Mouse (Mus musculus) hindbrain, embryonic 12.5 days (tissue): ENCODE data around the gene Pik3c2b. TPM values are rescaled to one million over a fixed set of nuclear protein-coding genes. Genes with fewer than 3 reads are reported as not detected.

Experiments
- ATAC-seq: fragments of 200-750 bp; cut with Nextera tagmentation; 2 replicates; pipeline ENCODE4 v1.8.0; 2017; ENCODE audit warnings: moderate TSS enrichment; ENCODE audit not compliant: low FRiP score
- H3K27ac ChIP-seq: fragments of 300-500 bp; sonication (generic); 2 replicates; pipeline ENCODE4 v1.5.1; 2016; ENCODE audit warnings: mild to moderate bottlenecking
- H3K27me3 ChIP-seq: fragments of 300-500 bp; sonication (generic); 2 replicates; pipeline ENCODE4 v1.6.1; 2016; ENCODE audit warnings: mild to moderate bottlenecking
- H3K36me3 ChIP-seq: fragments of 300-500 bp; sonication (generic); 2 replicates; pipeline ENCODE4 v1.6.1; 2016; ENCODE audit warnings: mild to moderate bottlenecking
- H3K4me1 ChIP-seq: fragments of 300-500 bp; sonication (generic); 2 replicates; pipeline ENCODE4 v1.6.1; 2016
- H3K4me2 ChIP-seq: fragments of 300-500 bp; sonication (generic); replicated peaks from 2 replicates; pipeline ENCODE4 v1.6.1; 2016; ENCODE audit warnings: mild to moderate bottlenecking
- H3K4me3 ChIP-seq: fragments of 300-500 bp; sonication (generic); 2 replicates; pipeline ENCODE4 v1.5.1; 2016; ENCODE audit warnings: mild to moderate bottlenecking
- H3K9ac ChIP-seq: fragments of 300-500 bp; sonication (generic); 2 replicates; pipeline ENCODE4 v1.6.1; 2016; ENCODE audit warnings: mild to moderate bottlenecking, moderate library complexity
- H3K9me3 ChIP-seq: fragments of 300-500 bp; sonication (generic); replicated peaks from 2 replicates; pipeline ENCODE4 v1.6.1; 2016; ENCODE audit warnings: mild to moderate bottlenecking
- whole genome bisulfite sequencing: fragments of 180-500 bp; shearing (Covaris S2); methylation state at CpG from one replicate; pipeline ENCODE4 v1.1.7; 2016; 5-methylcytosine and 5-hydroxymethylcytosine counted together
- polyA plus RNA-seq: library from polyadenylated mRNA; unstranded; fragments of >200 nt; fragmentation: Nextera tagmentation; extraction: Ambion mirVana; gene quantifications from 2 replicates; pipeline ENCODE4 v1.2.1, GENCODE M21; 2016

Pik3c2b gene
- 17.0 and 19.8 TPM in 2 replicates for polyA plus RNA-seq

DNA sequence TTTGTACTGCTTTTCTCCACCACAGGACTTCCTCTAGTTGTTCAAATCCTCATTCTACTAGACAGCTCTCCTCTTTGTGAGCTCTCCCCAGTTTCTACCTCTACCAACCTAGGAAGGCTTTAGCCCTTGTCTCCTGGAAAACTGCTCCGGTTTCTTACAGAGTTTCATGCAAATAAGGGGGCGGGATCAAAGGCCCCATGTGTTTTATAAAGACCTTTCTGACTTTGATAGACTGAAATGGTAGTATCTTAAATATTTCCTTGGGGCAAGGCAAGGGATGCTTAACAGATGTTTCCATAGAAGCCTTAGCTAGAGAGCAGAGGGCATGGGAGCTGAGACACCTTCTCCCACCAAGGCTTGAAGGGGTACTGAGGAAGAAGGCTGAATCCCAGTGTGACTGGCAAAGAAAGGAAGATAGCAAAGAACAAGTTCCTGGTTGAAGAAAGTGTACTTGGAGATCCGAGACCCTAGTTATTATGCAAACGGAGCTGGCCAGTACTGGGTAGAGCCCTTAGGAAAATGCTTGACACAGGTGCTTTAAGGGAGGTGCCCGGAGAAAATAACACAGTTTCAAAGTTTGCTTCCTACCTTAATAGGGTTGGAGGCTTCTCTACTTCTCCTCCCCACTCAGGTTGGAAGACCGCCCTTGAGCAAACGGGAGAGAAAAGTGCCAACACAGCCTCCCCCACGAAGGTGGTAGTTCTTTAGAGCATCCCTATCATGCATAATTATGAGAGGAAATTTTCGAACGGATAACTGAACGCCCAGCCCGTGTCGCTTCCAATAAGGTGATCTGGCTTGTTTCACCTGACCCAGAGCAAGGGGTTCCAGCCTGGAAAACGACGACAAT is at the start of gene Pik3c2b:
TSS of gene Pik3c2b (plus strand) at position 657 of the 850 bp plus-strand sequence.
- Histone ChIP-seq H3K9me3 (no peaks in the 10 kb centered on the region), H3K27me3 (no peaks in the 10 kb centered on the region), H3K4me2 (peak within 1 kb of the TSS; percentile 87), H3K36me3 (no peaks in the 10 kb centered on the region), H3K27ac (peak within 1 kb of the TSS; percentile 97), H3K4me1 (peaks cover 46% of the 10 kb centered on the region), H3K9ac (peak within 1 kb of the TSS; percentile 98), H3K4me3 (peak within 1 kb of the TSS; percentile 86)
- 4% methylated on average over 15 of the region's 15 CpGs for WGBS
- peak; percentile 1; the same call in 1 of the 2 replicates for ATAC-seq

DNA sequence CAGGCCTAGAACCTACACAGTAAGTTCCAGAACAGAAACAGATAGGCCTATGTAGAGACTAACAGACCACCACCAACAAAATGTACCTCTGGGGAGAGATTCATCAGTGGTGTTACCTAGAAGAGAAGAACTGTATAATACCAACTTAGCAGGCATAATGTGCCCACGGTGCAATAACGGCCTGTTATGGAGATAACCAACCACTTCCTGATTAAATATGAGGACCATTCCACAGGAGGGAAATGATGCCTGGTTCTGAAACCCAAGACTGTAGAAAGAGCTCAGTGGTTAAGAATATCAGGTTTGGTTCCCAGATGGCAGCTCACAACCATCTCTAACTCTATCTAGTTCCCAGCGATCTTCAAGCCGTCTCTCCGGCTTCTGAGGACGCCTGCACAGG is 45.1 kb upstream of the Pik3c2b start:
- Histone ChIP-seq H3K36me3 (peaks cover 80% of the 10 kb centered on the region), H3K9ac (no peak overlapping the region), H3K4me2 (no peak overlapping the region), H3K9me3 (no peaks in the 10 kb centered on the region), H3K27me3 (no peaks in the 10 kb centered on the region), H3K4me3 (no peak overlapping the region), H3K4me1 (no peaks in the 10 kb centered on the region), H3K27ac (no peak overlapping the region)
- ATAC-seq: no peak
- WGBS: 95% methylated on average over 6 of the region's 6 CpGs

DNA sequence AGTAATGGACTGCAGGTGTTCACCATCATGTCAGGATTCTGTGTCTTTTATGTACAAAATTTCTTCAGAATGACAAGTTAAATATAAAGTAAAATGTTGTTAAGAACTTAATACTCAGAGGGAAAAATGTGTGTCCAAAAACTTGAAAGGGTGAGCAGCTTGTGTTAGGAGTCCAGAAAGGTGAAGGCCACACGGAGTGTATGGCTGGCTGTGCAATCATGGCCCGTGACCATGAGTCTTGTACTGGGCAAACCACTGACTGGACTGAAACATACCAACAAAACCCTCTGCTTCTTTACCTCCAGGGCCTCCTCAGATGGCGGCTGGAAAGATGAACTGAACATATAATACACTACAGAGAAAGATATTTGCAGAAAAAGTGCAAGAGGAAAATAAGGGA is 38.9 kb upstream of the Pik3c2b start:
- Histone ChIP-seq H3K36me3 (peaks cover 53% of the 10 kb centered on the region), H3K4me2 (no peak overlapping the region), H3K4me3 (no peak overlapping the region), H3K27ac (no peak overlapping the region), H3K4me1 (no peaks in the 10 kb centered on the region), H3K27me3 (no peaks in the 10 kb centered on the region), H3K9ac (no peak overlapping the region), H3K9me3 (no peaks in the 10 kb centered on the region)
- WGBS: 94% methylated on average over 3 of the region's 3 CpGs
- ATAC-seq: no peak

DNA sequence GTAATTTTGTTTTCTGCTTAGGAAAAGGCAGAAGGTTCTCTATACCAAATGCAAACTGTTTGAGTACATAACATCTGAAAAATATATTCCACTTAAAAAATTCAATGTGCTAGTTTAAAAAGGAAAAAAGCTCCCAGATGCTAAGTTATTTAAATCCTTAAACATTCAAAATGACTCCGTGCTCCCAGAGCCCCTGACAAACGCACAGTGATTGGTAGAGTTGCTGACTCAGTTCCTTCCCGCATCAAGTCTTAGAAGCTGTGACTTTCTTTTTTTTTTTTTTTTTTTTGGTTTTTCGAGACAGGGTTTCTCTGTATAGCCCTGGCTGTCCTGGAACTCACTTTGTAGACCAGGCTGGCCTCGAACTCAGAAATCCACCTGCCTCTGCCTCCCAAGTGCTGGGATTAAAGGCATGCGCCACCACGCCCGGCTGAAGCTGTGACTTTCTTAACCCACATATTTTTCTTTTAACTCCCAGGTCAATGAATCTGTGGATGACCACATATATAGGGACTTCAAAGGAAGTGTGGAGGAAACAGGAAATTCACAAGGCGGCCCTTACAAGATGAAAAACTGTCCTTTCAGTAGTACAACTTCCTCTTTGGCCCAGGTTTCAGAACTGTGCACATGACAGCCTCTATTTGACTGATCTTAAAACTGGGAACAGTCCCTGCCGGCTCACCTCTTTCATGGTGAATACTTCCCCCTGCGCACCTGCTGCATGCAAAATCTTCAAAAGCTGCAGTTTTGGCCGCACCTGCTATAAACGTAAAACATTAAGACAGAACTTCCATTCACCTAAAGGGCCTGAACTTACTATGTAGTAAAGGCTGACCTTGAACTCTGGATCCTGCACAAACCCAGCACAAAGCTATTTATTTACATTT is 33.3 kb upstream of the Pik3c2b start:
- WGBS: 85% methylated on average over 12 of the region's 13 CpGs
- Histone ChIP-seq H3K27me3 (no peaks in the 10 kb centered on the region), H3K4me3 (no peak overlapping the region), H3K36me3 (peaks cover 52% of the 10 kb centered on the region), H3K4me1 (no peaks in the 10 kb centered on the region), H3K4me2 (no peak overlapping the region), H3K27ac (no peak overlapping the region), H3K9ac (no peak overlapping the region), H3K9me3 (no peaks in the 10 kb centered on the region)
- no peak for ATAC-seq

DNA sequence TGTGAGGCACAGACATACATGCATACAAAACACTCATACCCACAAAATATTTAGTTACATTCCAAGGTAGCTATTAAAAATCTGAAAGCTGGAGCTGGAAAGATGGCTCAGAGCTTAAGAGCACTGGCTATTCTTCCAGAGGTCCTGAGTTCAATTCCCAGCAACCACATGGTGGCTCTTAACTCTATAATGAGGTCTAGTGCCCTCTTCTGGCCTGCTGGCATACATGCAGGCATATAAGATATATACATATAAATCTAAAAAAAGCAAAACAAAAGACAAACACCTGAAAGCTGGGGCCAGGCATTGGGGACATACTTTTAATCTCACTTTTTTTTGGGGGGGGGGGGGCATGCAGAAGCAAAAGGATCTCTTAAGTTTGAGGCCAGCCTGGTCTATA is 32.1 kb upstream of the Pik3c2b start:
- no peak overlapping the region for H3K27ac ChIP-seq

DNA sequence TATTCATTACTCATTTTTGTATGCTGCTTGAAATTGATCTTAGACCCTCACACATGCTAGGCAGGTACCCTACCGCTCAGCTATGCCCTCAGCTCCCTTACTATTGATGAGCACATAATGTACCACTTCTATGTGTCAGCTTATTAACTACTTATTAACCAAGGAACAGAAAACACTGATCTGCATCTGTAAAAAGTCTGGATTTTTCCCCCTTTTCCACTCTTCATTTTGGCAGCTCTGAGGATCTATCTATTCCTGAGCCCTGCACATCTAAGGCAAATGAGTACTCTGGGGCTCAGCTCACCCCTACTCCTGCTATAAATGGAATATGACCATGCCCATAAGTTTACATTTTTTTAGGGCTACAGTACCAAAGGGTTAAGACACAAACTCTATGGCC is 31.3 kb upstream of the Pik3c2b start:
- WGBS: 95% methylated on average over 1 of the region's 1 CpGs
- Histone ChIP-seq H3K4me1 (no peaks in the 10 kb centered on the region), H3K27me3 (no peaks in the 10 kb centered on the region), H3K4me3 (no peak overlapping the region), H3K36me3 (peaks cover 56% of the 10 kb centered on the region), H3K4me2 (no peak overlapping the region), H3K9me3 (no peaks in the 10 kb centered on the region), H3K9ac (no peak overlapping the region), H3K27ac (no peak overlapping the region)
- no peak for ATAC-seq

More for the DNA sequence above, 32.1 kb upstream of the Pik3c2b start:
- Histone ChIP-seq H3K9ac (no peak overlapping the region), H3K27me3 (no peaks in the 10 kb centered on the region), H3K4me2 (no peak overlapping the region), H3K9me3 (no peaks in the 10 kb centered on the region), H3K4me1 (no peaks in the 10 kb centered on the region), H3K4me3 (no peak overlapping the region), H3K36me3 (peaks cover 55% of the 10 kb centered on the region)
- no peak for ATAC-seq

DNA sequence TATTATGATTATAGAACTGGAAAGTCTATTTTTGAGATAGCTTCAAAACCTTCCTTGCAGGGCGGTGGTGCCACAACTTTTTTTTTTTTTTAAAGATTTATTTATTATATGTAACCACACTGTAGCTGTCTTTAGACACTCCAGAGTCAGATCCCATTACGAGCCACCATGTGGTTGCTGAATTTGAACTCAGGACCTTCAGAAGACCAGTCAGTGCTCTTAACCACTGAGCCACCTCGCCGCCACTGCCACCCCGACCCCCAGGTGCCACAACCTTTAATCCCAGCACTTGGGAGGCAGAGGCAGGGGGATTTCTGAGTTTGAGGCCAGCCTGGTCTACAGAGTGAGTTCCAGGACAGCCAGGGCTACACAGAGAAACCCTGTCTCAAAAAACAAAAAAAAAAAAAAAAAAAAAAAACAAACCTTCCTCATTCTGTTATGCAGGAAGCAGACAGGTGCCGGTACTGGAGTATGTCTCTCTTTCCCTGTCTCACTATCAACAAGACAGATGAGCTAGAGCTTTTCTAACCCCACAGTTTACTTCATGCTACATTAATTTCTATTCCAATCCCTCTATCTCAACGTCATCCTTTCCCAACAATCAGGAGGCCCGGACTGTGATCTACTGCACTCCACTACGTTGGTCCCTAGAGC is 28.6 kb upstream of the Pik3c2b start:
- no peaks in the 10 kb centered on the region for H3K4me1 ChIP-seq
- H3K4me2 ChIP-seq: no peak overlapping the region
- H3K36me3 ChIP-seq: peaks cover 47% of the 10 kb centered on the region
- no peak for ATAC-seq
- H3K4me3 ChIP-seq: no peak overlapping the region
- H3K27ac ChIP-seq: no peak overlapping the region
- H3K9ac ChIP-seq: no peak overlapping the region
- no peaks in the 10 kb centered on the region for H3K9me3 ChIP-seq
- H3K27me3 ChIP-seq: no peaks in the 10 kb centered on the region
- 95% methylated on average over 9 of the region's 9 CpGs for WGBS

DNA sequence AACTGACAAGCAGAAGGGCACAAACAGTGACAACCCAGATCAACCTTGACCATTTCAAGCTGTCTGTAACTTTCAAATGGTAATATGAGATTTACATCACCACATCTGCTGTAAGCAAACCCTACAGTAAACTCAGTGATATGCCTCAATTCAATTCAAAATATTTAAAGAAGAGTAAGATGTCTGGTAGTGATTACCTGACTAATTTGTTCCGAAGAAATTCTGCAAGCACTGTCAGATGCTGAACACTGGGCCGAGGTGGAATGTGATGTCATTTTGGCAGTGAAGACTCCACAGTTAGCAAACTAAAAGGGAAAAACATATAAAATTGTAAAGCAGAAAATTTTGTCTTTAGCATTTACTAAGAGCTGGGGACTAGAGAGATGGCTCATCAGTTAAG is 26.9 kb upstream of the Pik3c2b start:
- no peaks in the 10 kb centered on the region for H3K27me3 ChIP-seq
- H3K9ac ChIP-seq: no peak overlapping the region
- WGBS: 96% methylated on average over 2 of the region's 2 CpGs
- no peak overlapping the region for H3K4me2 ChIP-seq
- no peak overlapping the region for H3K4me3 ChIP-seq
- H3K9me3 ChIP-seq: no peaks in the 10 kb centered on the region
- H3K27ac ChIP-seq: no peak overlapping the region
- peaks cover 41% of the 10 kb centered on the region for H3K36me3 ChIP-seq
- no peaks in the 10 kb centered on the region for H3K4me1 ChIP-seq
- no peak for ATAC-seq

DNA sequence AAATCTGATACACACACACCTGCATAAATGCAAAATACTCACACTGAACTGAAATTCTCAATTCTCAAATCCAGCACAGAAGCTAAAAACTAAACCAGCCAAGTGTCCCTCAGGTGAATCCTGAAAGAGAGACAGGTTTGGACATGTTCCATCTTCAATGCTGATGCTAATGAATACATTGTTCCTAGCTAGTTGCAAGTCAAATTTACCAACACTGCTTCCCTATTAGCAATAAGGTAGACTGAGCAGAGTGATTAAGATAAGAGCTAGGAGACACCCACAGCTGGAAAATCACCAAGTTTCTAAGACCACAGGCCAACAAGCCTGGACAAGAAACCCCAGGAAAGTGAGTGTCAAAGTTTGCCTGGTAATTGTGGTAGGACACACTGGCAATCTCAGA is 26.2 kb upstream of the Pik3c2b start:
- Histone ChIP-seq H3K27ac (no peak overlapping the region), H3K36me3 (peaks cover 34% of the 10 kb centered on the region), H3K9me3 (no peaks in the 10 kb centered on the region), H3K4me3 (no peak overlapping the region), H3K27me3 (no peaks in the 10 kb centered on the region), H3K4me1 (peaks cover 5% of the 10 kb centered on the region), H3K9ac (no peak overlapping the region), H3K4me2 (no peak overlapping the region)
- ATAC-seq: no peak

DNA sequence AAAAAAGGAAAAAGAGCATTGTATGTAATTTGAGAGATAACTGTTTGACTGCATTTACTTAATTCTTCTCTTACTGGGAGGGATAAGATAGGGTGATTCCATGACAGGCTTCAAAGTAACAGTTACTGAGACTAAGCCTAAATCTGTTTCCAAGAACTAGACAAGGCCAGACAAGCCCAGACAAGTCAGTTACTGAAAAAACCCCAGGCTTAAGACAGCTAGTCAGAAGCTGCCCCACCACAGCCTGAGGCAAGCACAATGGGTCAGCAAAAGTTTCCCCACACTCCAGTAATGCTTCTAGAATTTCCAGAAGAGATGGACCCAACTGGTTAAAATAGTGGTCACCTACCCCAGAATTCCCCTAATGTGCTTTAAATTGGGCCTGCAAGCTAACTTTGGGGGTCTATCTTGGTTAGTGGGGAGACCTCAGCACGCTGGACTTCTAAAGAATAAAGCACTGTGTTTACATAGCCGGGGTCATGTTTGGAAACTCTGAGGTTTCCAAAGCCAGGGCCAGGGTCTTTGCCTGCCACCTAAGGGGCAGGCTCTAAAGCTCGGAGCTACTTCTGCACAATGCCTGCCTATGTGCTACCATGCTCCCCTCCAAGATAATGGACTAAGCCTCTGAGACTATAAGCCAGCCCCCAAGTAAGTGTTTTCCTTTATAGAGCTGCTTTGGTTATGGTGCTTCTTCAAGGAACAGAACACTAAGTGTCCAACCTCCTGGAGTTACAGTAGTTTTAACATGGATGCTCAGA is 25.2 kb upstream of the Pik3c2b start:
- 57% methylated on average over 3 of the region's 3 CpGs for WGBS
- H3K9ac ChIP-seq: no peak overlapping the region

DNA sequence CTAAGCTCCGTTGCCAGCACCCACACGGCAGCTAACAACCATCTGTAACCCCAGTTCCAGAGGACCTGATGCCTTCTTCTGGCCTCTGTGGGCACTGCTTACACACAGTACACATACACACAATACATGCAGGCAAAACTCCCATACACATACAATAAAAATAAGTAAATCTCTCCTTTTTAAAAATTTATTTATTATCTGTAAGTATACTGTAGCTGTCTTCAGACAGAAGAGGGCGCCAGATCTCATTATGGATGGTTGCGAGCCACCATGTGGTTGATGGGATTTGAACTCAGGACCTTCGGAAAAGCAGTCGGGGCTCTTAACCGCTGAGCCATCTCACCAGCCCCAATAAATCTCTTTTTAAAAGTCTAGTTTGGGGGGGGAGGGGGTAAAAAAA is 24.1 kb upstream of the Pik3c2b start:
- no peaks in the 10 kb centered on the region for H3K9me3 ChIP-seq
- peaks cover 7% of the 10 kb centered on the region for H3K4me1 ChIP-seq
- no peak overlapping the region for H3K9ac ChIP-seq
- peaks cover 24% of the 10 kb centered on the region for H3K36me3 ChIP-seq
- H3K27ac ChIP-seq: no peak overlapping the region
- H3K27me3 ChIP-seq: no peaks in the 10 kb centered on the region
- WGBS: 94% methylated on average over 7 of the region's 7 CpGs
- no peak for ATAC-seq
- no peak overlapping the region for H3K4me2 ChIP-seq
- H3K4me3 ChIP-seq: no peak overlapping the region

More for the DNA sequence above, 25.2 kb upstream of the Pik3c2b start:
- H3K27ac ChIP-seq: no peak overlapping the region
- no peak overlapping the region for H3K4me2 ChIP-seq
- H3K36me3 ChIP-seq: peaks cover 31% of the 10 kb centered on the region
- ATAC-seq: no peak
- no peaks in the 10 kb centered on the region for H3K9me3 ChIP-seq
- no peaks in the 10 kb centered on the region for H3K27me3 ChIP-seq
- H3K4me1 ChIP-seq: peaks cover 7% of the 10 kb centered on the region
- H3K4me3 ChIP-seq: no peak overlapping the region
